Comparison of ENCODE assay signal across 9 mouse cellular contexts in genomic region chr8:75272166-75272565, GRCm38 (mm10). TPM values are rescaled to one million over a fixed set of nuclear protein-coding genes. Genes with fewer than 3 reads are reported as not detected.
A peak's percentile ranks its signal among the peaks of the same experiment; 100 is the strongest.
DNase-seq lines count a peak whose midpoint lies in the region; ATAC-seq and TF ChIP-seq lines count a peak whose summit lies in the region.
"Had no signal": no experiment of that assay in that cellular context is flagged by ENCODE, and none has a peak within 500 bp of the region (broad histone marks: within the 10 kb centered on the region; RNA-seq: fewer than 3 reads in every experiment).

No protein-coding gene starts in this region.

- no peak overlapping the region for H3K4me2 ChIP-seq in midbrain, postnatal 0 days (ENCODE audit: low read depth, low read length, poor library complexity, severe bottlenecking)
- no peak overlapping the region for H3K4me2 ChIP-seq in midbrain, embryonic 15.5 days
- no peak overlapping the region for H3K4me2 ChIP-seq in limb, embryonic 14.5 days (replicated peaks; ENCODE audit: low read depth, low read length, severe bottlenecking)
- no peak overlapping the region for H3K4me2 ChIP-seq in midbrain, embryonic 16.5 days (ENCODE audit: low read length)

- TF ChIP-seq CTCF in midbrain, postnatal 0 days (IDR thresholded peaks at IDR 0.05), result peak; percentile 72

- WGBS in midbrain, postnatal 0 days, result 32% methylated on average over 4 of the region's 4 CpGs
- WGBS in midbrain, embryonic 15.5 days, result 30% methylated on average over 4 of the region's 4 CpGs
- 37% methylated on average over 4 of the region's 4 CpGs for WGBS in limb, embryonic 14.5 days
- 33% methylated on average over 4 of the region's 4 CpGs for WGBS in midbrain, embryonic 16.5 days

- no peak for ATAC-seq in midbrain, postnatal 0 days (ENCODE audit: low FRiP score)
- no peak for ATAC-seq in midbrain, embryonic 15.5 days (replicated peaks)
- no peak for ATAC-seq in limb, embryonic 14.5 days (ENCODE audit: low FRiP score, low read depth)
- no peak for ATAC-seq in midbrain, embryonic 16.5 days

- H3K4me1 ChIP-seq in midbrain, postnatal 0 days (ENCODE audit: insufficient read depth, low read length), result no peaks in the 10 kb centered on the region
- H3K4me1 ChIP-seq in midbrain, embryonic 15.5 days, result no peaks in the 10 kb centered on the region
- H3K4me1 ChIP-seq in limb, embryonic 14.5 days (ENCODE audit: control insufficient read depth, insufficient read depth, low read length), result no peaks in the 10 kb centered on the region
- no peaks in the 10 kb centered on the region for H3K4me1 ChIP-seq in midbrain, embryonic 16.5 days (ENCODE audit: control insufficient read depth, insufficient read depth, low read length)

- no peaks in the 10 kb centered on the region for H3K27me3 ChIP-seq in midbrain, postnatal 0 days (ENCODE audit: insufficient read depth, low read length)
- no peaks in the 10 kb centered on the region for H3K27me3 ChIP-seq in midbrain, embryonic 15.5 days (replicated peaks)
- no peaks in the 10 kb centered on the region for H3K27me3 ChIP-seq in limb, embryonic 14.5 days (ENCODE audit: control insufficient read depth, insufficient read depth, low read length)
- no peaks in the 10 kb centered on the region for H3K27me3 ChIP-seq in midbrain, embryonic 16.5 days (ENCODE audit: control insufficient read depth, insufficient read depth, low read depth, low read length)

- no peak overlapping the region for H3K4me3 ChIP-seq in midbrain, postnatal 0 days (ENCODE audit: low read depth, low read length)
- no peak overlapping the region for H3K4me3 ChIP-seq in midbrain, embryonic 15.5 days
- no peak overlapping the region for H3K4me3 ChIP-seq in limb, embryonic 14.5 days (replicated peaks; ENCODE audit: low read length)
- H3K4me3 ChIP-seq in midbrain, embryonic 16.5 days (ENCODE audit: low read depth, low read length), result no peak overlapping the region
- H3K4me3 ChIP-seq: myocyte had no signal

- peak; percentile 12 to 13 for DNase-seq in frontal cortex, postnatal 36 days (ENCODE audit: low spot score in 2 of 2)
- DNase-seq in frontal cortex, postnatal 10 days (ENCODE audit: low spot score in 2 of 2), result no peak
- DNase-seq in midbrain, postnatal 0 days (ENCODE audit: low spot score), result peak; percentile 20
- DNase-seq in embryo, embryonic 10 days (ENCODE audit: low spot score), result peak; percentile 61
- DNase-seq in limb, embryonic 14.5 days (ENCODE audit: low spot score), result peak; percentile 8
- no peak for DNase-seq in spleen, adult 12 weeks (ENCODE audit: low spot score)

- H3K9me3 ChIP-seq in midbrain, postnatal 0 days (ENCODE audit: low read length), result no peaks in the 10 kb centered on the region
- H3K9me3 ChIP-seq in midbrain, embryonic 15.5 days, result no peaks in the 10 kb centered on the region
- peaks cover 6% of the 10 kb centered on the region; the same call in 1 of the 2 replicates for H3K9me3 ChIP-seq in limb, embryonic 14.5 days (ENCODE audit: control insufficient read depth, low read length)
- no peaks in the 10 kb centered on the region for H3K9me3 ChIP-seq in midbrain, embryonic 16.5 days (replicated peaks; ENCODE audit: control insufficient read depth, low read length, poor library complexity, severe bottlenecking)

- no peaks in the 10 kb centered on the region for H3K36me3 ChIP-seq in midbrain, postnatal 0 days (ENCODE audit: insufficient read depth, low read length)
- H3K36me3 ChIP-seq in midbrain, embryonic 15.5 days (replicated peaks), result no peaks in the 10 kb centered on the region
- no peaks in the 10 kb centered on the region for H3K36me3 ChIP-seq in limb, embryonic 14.5 days (ENCODE audit: control insufficient read depth, insufficient read depth, low read length)
- no peaks in the 10 kb centered on the region for H3K36me3 ChIP-seq in midbrain, embryonic 16.5 days (ENCODE audit: control insufficient read depth, insufficient read depth, low read length)

- no peak for TF ChIP-seq POLR2A in limb, embryonic 14.5 days (IDR thresholded peaks at IDR 0.05; ENCODE audit: borderline replicate concordance, extremely low read depth, insufficient read depth, insufficient read length)

- no peak overlapping the region for H3K9ac ChIP-seq in midbrain, postnatal 0 days (replicated peaks; ENCODE audit: low read length, poor library complexity, severe bottlenecking)
- no peak overlapping the region for H3K9ac ChIP-seq in midbrain, embryonic 15.5 days
- H3K9ac ChIP-seq in limb, embryonic 14.5 days (ENCODE audit: low read depth, low read length, severe bottlenecking), result no peak overlapping the region
- H3K9ac ChIP-seq in midbrain, embryonic 16.5 days (ENCODE audit: low read depth, low read length), result no peak overlapping the region

- H3K27ac ChIP-seq in midbrain, postnatal 0 days (ENCODE audit: low read depth, low read length), result no peak overlapping the region
- H3K27ac ChIP-seq in midbrain, embryonic 15.5 days, result no peak overlapping the region
- H3K27ac ChIP-seq in limb, embryonic 14.5 days (replicated peaks; ENCODE audit: low read depth, low read length), result no peak overlapping the region
- H3K27ac ChIP-seq in midbrain, embryonic 16.5 days (ENCODE audit: low read length), result no peak overlapping the region

RNA-seq across cellular contexts. Expression of gene Rasd2, which starts 58.4 kb away (rescaled TPM):
- 10.1 and 14.4 TPM in 2 replicates for total RNA-seq in midbrain, postnatal 0 days (2014; rRNA removed)
- 4.5 and 5.5 TPM in 2 replicates for polyA plus RNA-seq in midbrain, postnatal 0 days (2015; fragmentation: Nextera tagmentation; extraction: Ambion mirVana)
- 3.3 and 4.2 TPM in 2 replicates for polyA plus RNA-seq in midbrain, embryonic 15.5 days (2015; fragmentation: Nextera tagmentation; extraction: Ambion mirVana)
- polyA plus RNA-seq in limb, embryonic 14.5 days (2012; rRNA removed), result 0.29 and 0.40 TPM in 2 replicates
- 0.07 and 0.08 TPM in 2 replicates for polyA plus RNA-seq in limb, embryonic 14.5 days (2014; fragmentation: Nextera tagmentation; extraction: Ambion mirVana)
- polyA plus RNA-seq in midbrain, embryonic 16.5 days (2015; fragmentation: Nextera tagmentation; extraction: Ambion mirVana), result 3.9 and 4.7 TPM in 2 replicates
- polyA plus RNA-seq: myocyte had no signal

Comparison
In these comparisons a context has a peak if more than half of its experiments do, and no peak if none do; other contexts are left out.
1. DNase-seq: peak in frontal cortex, postnatal 36 days (2 of 2), midbrain, postnatal 0 days (single experiment), embryo, embryonic 10 days (single experiment) and limb, embryonic 14.5 days (single experiment); none in frontal cortex, postnatal 10 days (0 of 2) and spleen, adult 12 weeks (single experiment).